Mouse (Mus musculus) adrenal gland, postnatal 14 days (tissue): ENCODE results near the gene Tns1. TPM values are rescaled to one million over a fixed set of nuclear protein-coding genes. Genes with fewer than 3 reads are reported as not detected.

Experiments used
- DNase-seq: peaks from one replicate; pipeline ENCODE4 v3.0.0; 2021; ENCODE audit warnings: mixed read lengths
- total RNA-seq: library from RNA; stranded (reverse); gene quantifications from 2 replicates; pipeline ENCODE4 v1.2.3, GENCODE M21; 2021

Gene Tns1
- total RNA-seq, 1 experiment from 2014 or later = 325 TPM

DNA sequence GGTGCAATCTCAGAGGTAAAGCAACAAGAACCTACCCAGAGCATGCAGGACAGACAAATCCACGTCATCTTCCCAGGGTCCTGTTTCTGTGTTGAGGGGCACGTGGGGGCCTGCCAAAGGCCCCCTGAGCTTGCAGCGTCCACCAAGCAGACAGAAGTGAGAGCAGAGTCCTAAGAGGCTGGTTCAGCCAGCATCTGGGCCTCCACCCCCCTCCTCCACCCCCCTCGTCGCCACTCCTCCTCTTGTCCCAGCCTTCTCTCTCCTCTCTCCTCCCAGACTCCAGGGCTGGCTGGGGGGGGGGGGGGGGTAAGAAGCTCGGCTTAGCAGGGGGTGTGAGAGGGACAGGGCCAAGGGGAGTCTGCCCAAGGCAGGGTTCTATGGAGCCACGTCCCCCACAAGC lies 33.1 kb downstream of the Tns1 start:
- DNase-seq = no peak

DNA sequence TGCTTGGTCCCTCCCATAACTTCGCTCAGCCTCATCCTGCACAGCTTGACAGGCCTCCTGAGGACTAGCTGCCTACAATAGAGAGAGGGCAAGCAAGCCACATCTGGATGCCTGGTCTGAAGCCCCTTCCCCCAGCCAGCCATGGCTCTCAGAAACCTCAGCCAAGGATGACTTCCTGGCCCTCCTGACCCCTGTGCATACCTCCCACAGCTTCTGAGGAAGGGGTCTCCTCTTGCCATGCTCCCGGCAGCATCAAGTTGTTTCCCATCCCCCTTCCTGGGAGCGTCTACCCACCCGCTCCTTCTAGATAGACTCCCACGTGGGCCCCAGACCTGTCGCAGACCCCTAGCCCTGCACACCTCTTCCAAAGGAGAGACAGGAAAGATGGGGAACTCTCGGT lies 33.9 kb downstream of the Tns1 start:
- no peak for DNase-seq

DNA sequence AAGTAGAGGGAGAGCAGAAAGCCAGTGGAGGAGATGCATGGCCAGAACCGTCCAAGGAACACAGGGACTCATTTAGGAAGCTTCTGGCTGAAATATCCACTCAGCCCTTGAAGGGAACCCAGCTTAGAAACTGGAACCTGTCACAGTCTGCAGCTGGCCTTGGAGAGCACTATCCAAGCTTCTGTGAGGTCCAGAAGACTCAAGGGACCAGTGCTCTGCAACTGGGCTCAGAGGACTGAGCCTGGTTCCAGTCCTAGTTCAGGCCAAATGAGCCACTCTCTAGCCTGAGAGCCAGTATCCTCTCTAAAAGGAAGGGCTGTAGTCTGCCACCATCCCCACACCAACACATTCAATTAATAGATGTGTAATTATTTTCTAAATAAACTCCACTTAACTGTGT lies 35.7 kb downstream of the Tns1 start:
- no peak for DNase-seq

DNA sequence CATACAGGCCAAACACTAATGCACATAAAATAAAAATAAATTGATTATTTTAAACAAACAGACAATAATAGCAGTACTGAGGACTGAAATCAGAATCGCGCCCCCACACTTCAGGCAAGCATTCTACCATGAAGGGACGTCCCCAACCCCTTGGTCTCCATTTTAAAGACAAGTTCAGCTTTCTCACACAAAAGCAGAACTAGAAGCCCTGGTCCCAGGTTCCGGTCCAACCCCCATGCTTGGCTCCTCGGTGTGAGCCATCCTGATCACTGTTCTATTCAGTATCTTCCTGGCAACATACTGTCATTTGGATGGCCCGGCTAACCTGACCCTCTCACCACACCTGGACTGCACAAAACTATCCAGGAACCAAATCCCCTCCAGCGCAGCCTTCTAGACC lies 38.7 kb downstream of the Tns1 start:
- no peak for DNase-seq

DNA sequence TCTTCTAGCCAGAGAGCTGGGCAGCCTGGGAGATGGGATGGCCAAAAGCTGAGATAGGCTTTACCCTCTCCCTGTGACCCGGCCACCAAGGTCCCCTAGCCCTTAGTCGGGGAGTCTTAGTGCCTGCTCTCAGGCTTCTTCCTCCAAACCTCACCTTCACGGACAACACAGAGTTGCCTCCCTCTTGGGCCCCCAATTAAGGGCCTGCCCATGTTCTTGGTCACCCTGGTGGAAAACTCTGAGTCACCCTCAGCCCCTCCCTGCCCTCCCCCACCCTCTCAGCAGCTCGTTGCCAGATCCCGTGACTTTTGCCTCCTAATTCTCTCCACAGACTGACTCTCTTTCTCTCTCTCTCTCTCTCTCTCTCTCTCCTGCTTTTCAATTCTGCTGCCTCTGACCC lies 39.5 kb downstream of the Tns1 start:
- peak; percentile 50 for DNase-seq

DNA sequence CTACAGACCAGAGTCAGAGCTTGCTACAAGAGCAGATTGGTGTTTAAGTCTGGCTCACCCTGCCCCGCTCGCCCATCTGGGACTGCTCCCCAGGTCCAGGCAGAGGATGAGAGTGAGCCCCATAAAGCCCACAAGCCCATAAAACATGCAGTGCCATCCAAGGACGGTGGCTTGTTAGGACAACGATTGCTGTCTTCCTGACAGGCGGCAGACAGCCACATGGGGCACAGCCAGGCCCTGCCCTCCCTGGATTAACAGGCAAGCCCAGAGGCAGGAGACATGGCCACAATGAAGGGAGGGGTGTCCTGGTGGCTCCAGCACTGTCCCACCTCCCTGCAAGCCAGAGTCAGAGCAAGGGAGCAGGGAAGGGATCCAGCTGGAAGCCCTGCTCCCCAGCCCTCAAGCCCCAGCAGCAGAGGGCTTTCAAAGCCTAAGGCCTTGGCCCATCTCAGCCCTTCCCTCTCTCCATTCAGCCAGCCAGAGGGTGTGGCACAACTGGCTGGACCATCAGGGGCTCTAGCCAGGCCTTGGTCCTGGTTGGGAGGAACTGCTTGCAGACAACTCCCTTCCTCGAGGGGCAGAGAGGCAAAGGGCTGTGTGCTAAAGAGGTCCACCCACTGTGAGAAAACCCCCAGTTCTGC lies 40.1 kb downstream of the Tns1 start:
- DNase-seq = peak; percentile 52

DNA sequence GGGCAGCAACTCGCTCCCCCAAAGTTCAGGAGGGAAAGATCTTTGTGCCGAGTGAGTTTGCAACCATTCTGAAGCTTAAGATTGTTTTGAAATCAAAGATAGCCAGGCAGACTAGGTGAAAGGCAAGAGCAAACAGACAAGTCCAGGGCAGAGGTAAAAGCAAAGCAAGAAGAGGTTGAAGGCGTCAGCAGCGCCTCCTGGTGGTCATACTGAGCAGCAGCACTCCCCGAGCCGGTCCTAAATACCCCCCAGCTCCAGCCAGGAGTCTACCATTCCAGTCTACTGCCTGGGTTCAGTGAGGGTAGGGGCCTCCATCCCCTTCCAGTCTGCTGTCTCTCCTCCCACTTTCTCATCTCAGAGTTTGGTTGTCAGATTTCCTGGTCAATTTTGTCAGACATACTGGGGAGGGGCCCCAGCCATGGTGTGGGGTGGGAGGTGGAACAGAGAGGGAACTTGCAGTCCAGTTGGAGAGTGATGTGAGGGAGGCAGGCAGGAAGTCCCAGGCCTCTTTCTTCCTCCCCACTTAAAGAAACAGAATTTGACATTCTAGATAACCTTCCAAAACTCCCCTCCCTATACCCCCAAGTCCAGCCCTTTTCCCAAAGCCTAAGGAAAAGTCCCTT lies 41.3 kb downstream of the Tns1 start:
- peak; percentile 80 for DNase-seq

DNA sequence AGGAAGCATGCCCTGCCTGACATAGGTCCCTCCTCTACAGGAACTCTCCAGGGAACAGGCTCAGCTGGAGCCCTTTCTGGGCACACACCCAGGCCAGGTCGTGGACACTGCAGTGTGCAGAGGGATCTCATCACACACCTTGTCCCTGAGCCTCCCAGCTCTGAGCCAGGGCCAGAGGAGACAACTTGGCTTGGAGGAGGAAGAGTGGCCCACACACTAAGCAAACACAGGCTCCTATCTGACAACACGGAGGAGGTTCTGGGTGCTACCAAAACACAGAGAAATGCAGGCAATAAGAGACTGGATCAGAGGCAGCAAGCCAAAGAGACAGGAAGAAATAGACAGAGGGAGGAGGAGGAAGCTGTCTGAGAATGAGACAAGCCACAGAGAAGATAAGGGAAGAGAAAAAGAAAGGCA lies 42.7 kb downstream of the Tns1 start:
- no peak for DNase-seq

DNA sequence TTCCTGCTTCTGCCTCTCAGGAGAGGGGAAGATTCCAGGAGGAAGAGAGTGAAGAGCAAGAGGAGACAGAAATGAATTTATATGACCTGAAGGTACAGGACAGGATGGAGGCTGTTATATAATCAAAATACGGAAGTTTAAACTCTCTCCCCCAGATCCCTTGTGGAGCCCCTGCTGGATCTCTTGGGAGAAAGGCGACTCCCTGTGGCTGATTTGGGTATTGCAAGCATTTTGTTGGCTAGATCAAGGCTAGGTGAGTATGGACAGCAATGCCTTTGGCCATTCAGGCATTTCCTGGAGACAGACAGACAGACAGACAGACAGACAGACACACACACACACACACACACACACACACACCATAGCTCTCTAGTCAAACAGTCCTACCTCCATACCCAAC lies 46.9 kb downstream of the Tns1 start:
- peak; percentile 89 for DNase-seq

DNA sequence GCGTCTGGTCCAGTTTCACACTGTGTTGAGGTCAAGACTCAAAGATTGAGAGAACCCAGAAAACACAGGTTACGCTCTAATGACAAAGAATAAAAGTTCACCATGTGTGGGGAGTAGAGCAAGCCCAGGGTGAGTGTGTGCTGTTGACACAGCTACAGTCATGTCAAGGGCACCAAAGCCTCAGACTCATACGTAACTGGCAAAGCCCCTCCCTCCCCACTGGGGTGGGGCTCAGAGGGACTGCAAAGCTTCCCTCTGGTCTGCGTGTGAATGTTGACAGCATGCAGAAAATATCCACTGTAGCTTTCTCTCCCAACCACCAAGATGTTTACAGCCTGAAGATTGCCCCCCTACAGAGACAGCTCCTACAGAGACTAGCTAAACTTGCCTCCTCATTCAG lies 48.0 kb downstream of the Tns1 start:
- peak; percentile 63 for DNase-seq

DNA sequence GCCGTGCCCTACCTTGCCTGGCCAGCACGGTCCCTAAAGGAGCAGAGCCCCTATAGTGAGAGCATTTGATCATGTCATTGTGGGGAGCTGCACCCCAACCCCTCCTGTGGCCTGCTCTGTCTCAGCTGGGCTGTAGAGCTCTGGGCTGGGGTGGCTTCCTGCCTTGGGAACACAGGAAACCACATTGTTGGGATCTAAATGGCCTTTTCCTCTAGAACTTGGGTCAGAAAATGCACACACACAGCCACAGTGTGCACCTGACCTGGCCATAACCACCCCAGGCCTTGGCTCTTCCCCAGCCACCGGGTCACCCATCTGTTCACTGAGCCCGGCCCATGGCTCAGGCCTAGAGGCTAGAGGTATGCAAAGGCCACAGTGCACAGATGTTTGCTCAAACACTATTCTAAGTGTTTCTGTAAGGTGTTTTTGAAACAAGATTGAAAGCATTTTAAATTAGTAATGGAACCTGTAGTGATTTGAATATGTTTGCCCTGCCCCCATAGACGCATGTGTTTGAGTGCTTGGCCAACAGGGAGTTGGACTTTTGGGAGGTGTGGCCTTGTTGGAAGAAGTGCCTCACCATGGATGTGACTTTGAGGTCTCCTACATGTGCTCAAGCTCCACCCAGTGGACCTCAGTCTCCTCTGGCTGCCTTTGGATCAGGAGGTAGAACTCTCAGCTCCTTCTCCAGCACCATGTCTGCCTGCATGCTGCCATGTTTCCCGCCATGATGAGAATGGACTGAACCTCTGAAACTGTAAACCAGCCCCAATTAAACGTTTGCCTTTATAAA lies 49.4 kb downstream of the Tns1 start:
- peak; percentile 50 for DNase-seq

DNA sequence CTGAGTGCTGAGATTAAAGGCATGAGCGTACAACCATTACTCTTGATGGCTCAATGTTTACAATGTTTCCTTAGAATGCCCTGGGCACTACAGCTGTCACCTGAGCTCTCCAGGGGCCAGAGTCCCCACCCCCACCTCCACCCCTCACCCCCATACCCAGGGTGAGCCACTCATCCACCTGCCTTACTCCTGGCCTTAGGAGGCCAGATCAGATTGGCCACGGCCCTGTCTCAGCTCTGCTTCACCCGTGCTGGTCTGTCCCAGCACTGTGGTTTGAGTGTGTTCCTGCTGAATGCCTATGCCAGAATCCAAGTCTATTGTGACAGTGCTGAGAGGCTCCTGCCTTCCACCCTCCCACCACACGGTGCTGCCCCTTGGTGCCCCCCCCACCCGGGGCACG lies 50.5 kb downstream of the Tns1 start:
- no peak for DNase-seq

DNA sequence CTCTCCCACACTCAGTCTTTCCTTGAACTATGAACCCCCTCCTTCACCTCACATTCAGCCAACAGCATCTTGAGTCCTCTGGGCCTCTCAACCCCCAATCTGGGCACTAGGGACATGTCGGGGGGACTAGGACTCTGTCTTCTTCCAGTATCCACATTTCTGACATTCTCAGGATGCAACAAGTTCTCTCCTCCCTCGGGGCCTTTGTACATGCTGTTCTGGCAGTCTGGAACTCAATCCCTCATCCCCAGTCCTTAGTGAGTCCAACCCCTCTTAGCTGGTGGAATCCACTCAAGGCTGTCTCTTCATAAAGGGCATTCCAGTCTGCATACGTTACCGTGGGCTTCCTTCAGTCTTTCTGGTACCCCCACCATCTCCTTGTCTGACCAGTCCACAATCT lies 53.5 kb downstream of the Tns1 start:
- no peak for DNase-seq

DNA sequence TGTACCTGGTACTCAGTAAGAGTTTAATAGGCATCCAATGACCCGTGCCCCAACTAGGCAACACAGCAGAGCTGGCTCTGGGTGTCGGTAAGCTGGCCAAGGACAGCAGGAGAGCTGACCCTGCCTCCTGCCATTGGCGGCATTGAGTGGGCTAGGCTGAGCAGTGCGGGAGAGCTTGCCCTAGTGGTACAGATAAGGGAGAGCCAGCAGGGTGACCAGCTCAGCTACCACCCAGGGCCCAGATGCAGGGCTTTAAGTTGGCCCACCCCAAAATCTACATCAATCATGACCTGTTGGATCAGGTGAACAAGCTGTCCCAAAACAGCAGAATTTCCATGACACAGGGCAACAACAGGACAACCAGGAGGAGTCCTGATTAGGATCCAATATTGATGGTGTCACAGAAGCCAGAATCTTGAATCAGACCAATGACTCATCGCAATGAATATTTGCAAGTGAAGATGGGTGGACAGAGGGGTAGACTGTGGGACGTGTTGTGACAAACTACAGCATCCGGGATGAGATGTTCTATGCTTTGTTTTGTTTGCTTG lies 54.2 kb downstream of the Tns1 start:
- peak; percentile 58 for DNase-seq

DNA sequence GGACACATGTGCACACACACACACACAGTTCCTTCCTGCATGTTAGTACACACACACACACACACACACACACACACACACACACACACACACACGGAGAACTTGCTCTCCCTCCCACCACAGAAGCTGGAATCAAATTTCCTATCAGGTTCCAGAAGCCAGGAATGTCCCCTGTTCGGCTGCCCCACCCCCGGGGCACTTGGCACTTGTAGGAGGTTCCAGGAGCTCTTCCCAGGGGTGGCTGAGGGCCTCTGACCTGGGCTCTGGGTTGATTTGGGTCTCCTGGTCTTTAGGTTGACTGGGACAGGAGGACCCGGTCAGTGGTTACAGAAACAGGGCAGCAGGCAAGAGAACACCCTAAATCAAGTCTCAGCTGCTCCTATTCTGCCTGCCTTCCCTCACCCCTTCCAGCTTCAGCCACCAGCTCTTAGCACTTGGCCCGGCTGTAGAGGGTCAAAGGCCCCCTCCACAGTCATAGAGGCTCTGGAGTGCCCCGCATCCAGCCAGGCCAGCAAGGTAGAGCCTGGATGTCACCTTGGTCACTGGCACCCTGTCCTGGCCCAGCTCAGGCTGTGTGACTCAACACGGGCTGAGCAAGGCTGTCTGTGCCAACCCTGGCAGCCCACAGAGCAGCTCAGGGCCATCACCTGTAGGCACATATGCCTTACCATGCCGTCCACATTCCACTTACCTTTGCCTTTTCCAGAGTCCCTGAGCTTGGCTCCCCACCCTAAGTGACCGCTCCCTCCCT lies 55.0 kb downstream of the Tns1 start:
- peak; percentile 81 for DNase-seq

DNA sequence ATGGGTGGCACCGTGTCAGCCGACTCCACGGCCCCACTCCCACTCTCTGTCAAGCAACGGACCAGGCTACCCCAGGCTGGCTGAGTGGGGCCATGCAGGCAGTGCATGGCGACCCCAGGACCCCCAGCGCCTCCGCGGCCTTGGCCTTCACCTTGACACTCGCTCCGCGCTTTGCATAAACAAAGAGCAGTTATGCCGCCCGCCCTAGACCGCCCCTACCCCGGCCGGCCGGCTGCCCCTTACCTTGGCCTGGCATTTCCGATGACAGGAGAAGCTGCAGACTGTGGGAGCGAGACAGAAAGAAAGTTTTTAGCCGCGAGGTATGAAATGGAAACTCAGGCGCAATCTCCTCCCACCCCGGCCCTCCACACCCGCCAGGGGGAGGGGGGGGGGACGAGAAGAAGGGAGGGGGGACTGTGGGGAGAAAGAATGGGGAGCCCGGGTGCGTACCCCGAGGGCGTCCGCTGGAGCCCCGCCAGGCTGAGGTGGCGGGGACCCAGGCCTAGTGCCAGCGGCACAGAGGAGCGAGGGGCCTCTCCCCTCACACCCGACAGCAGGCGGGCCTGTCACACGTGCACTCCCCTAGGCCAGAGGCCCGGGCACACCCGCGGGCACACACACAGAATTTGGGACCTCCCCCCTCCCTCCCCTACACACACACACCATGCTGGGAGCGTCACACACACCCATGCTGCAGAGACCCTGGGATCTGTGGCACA lies 55.7 kb downstream of the Tns1 start:
- peak; percentile 64 for DNase-seq

DNA sequence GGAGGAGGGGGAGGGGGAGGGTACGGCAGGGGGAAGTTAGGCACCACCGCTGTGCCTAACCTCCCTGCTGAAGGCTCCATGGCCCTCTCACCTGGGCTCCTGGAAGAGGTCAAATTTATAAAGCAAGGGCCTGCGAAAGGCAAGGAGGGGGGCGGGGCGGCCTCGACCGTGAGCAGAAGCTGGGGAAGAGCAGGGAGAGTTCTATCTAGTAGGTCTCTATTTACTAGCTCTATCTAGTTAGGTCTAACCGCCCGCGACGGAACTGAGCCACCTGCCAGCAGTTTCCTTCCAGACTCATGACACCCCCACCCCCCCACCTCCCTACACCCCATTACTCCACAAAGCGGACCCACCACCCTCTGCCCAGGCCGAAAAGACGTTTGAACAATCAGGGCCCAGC lies 56.4 kb downstream of the Tns1 start:
- DNase-seq = no peak

DNA sequence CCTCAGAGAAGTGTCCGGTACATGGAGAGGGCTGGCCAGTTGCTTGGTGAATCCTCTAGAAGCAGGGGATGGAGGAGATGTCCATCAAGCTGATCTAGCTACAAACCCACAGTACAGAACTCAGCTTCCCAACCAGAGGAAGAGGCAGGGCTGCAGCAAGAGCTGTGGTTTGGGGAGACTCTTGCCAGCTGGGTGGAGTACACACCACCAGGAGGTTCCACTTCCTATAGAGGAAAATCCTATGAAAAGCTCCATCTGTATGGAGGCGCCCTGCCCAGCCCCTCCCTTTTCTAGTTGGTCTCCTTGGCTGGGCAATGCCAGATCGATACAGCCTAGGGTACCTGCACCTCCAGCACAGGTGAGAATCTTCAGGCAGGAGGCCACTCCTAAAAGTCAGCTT lies 57.7 kb downstream of the Tns1 start:
- no peak for DNase-seq

DNA sequence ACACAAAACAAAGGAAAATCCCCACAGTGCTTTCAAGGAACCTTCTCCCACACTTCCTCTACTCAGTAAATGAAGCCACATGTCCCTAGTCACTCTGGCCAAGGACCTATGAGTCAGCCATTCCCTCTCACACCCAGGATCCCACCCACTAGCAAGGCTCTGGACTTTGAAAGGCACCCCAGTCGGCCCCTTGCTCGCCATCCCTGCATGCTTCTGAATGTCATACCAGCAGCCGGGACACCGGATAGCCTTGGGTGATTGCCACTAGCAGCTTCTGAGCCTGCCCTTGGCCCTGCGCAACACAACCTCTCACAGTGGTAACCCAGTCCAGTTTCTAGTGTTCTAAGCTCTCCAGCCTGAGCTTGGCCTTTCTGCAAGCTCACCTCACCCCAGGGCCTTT lies 58.2 kb downstream of the Tns1 start:
- peak; percentile 85 for DNase-seq

DNA sequence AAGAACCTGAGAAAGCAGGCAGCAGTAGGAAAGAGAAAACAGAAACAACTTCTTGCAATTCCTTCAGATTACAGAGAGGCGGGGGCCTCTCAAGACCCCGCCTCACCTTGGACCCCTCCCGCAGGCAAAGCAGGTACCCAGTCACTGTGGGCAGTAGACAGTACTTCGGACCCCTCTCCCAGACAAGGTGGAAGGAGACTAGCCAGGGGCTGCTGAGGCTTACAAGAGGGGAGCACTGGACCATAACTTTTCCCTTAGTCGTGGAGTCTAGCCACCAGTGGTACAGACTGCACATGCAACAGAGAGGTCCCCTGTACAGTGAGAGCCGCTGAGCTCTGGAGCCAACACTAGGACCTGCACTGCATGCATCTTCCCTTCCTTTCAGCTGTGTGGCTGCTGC lies 64.2 kb downstream of the Tns1 start:
- DNase-seq = no peak

DNA sequence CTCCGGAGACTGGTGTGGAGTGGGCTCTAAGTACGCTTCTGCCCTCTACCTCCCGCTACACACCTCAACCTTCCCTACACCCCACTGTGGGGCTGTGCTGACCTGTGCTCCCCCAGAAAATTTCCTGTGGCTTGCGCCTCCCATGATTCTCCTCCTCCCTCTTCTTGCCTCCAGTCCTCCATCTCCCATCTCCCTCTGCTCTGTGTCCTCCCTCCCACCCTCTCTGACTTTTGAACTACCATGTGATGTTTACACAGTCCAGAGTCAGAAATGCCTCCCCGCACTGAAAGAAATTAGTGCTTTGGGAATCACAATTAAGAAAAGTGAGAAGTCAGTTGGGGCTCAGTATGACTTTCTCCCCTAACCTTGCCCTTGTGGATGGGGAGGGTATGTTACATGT lies 64.7 kb downstream of the Tns1 start:
- DNase-seq = no peak

DNA sequence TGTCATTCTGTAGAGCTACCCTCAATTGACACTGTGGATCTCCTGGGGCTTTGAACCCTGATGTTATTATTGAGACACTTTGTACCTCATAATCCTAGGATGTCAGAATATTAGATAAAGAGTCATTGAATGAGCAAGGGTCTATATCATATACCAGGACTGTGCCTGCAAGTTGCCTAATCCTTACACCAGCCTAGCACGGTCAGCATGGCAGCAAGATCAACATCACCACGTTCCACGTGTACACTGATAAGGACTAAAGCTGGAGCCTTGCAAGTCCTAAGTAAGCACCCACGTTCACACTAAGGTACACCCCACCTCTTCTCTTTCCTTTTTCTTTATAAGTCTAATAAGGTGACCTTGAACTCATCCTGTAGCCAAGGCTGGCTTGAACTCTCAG lies 65.5 kb downstream of the Tns1 start:
- DNase-seq = no peak
